18 mouse cellular contexts compared by ENCODE assay signal in genomic region chr15:99400602-99401001, GRCm38 (mm10). TPM values are rescaled to one million over a fixed set of nuclear protein-coding genes. Genes with fewer than 3 reads are reported as not detected.
DNase-seq lines count a peak whose midpoint lies in the region; ATAC-seq and TF ChIP-seq lines count a peak whose summit lies in the region.
"Had no signal": no experiment of that assay in that cellular context is flagged by ENCODE, and none has a peak within 500 bp of the region (broad histone marks: within the 10 kb centered on the region; RNA-seq: fewer than 3 reads in every experiment).

No protein-coding gene starts in this region.

- TF ChIP-seq CTCF in gastrocnemius, adult 2 months (IDR thresholded peaks at IDR 0.05), result no peak

- ATAC-seq in megakaryocyte, adult 5-6 weeks (ENCODE audit: poor library complexity, severe bottlenecking), result peak; percentile 49
- ATAC-seq: forebrain, embryonic 14.5 days; inflammation-experienced regulatory T-cells, adult 6 months had no signal

- intact Hi-C loops in gastrocnemius, adult 2 months (cut with DNase I), result no loop called here

- H3K4me3 ChIP-seq in gastrocnemius, adult 2 months, result no peak overlapping the region
- H3K4me3 ChIP-seq: embryonic facial prominence, embryonic 15.5 days; midbrain, embryonic 12.5 days had no signal

- no peak for DNase-seq in gastrocnemius, adult 2 months
- DNase-seq in gastrocnemius, adult 8-10 months (ENCODE audit: low spot score in 2 of 2), result no peak
- DNase-seq in 3134 (ENCODE audit: extremely low read depth, insufficient read length, low spot score), result peak; percentile 74
- DNase-seq in MN1 (ENCODE audit: low spot score), result peak; percentile 84
- no peak for DNase-seq in cerebellum, postnatal 10 days
- DNase-seq in adrenal gland, adult 2 months, result no peak
- no peak for DNase-seq in spleen, postnatal 4 days (ENCODE audit: low spot score in 2 of 2)
- DNase-seq: adrenal gland, postnatal 25 days; cerebellum, adult 11 months; gastrocnemius, postnatal 14 days; heart, postnatal 4 days; kidney, postnatal 10 days; layer of hippocampus, adult 9-11 months had no signal

- H3K27ac ChIP-seq in gastrocnemius, adult 2 months, result peak overlapping the region; percentile 21; the same call in 1 of the 2 replicates
- H3K27ac ChIP-seq: midbrain, embryonic 12.5 days had no signal

RNA-seq across cellular contexts. Expression of gene Tmbim6, which starts 7.9 kb away (rescaled TPM):
- total RNA-seq in gastrocnemius, adult 2 months (2021), result 100 to 1,000 TPM; 181 to 184 TPM
- 100 to 1,000 TPM; 194 to 210 (median 203) TPM for total RNA-seq in gastrocnemius, adult 8-10 months (2022)
- 410 and 456 TPM in 2 replicates for total RNA-seq in megakaryocyte, adult 5-6 weeks (2015)
- 187 and 196 TPM in 2 replicates for total RNA-seq in megakaryocyte, adult 5-6 weeks (2017)
- 100 to 1,000 TPM; 549 to 716 TPM for total RNA-seq in adrenal gland, adult 2 months (2021)
- 1,176 and 1,311 TPM in 2 replicates for polyA plus RNA-seq in adrenal gland, adult 2 months (2012; rRNA removed)

RNA-seq across cellular contexts. Expression of gene Fmnl3, which starts 30.3 kb away (rescaled TPM):
- 1 to 10 TPM; 5.5 to 7.2 TPM for total RNA-seq in gastrocnemius, adult 2 months (2021)
- total RNA-seq in gastrocnemius, adult 8-10 months (2022), result 1 to 10 TPM; 3.3 to 5.4 (median 3.9) TPM
- 7.9 and 10.1 TPM in 2 replicates for total RNA-seq in megakaryocyte, adult 5-6 weeks (2015)
- 11.4 and 16.3 TPM in 2 replicates for total RNA-seq in megakaryocyte, adult 5-6 weeks (2017)
- total RNA-seq in adrenal gland, adult 2 months (2021), result 10 to 100 TPM; 13.9 to 23.6 TPM
- polyA plus RNA-seq in adrenal gland, adult 2 months (2012; rRNA removed), result 19.7 and 22.2 TPM in 2 replicates

RNA-seq across cellular contexts. Expression of gene Nckap5l, which starts 56.9 kb away (rescaled TPM):
- 1 to 10 TPM; 2.3 to 2.7 TPM for total RNA-seq in gastrocnemius, adult 2 months (2021)
- 1 to 10 TPM; 1.5 to 2.2 (median 1.7) TPM for total RNA-seq in gastrocnemius, adult 8-10 months (2022)
- total RNA-seq in megakaryocyte, adult 5-6 weeks (2015), result 0.84 and 4.0 TPM in 2 replicates
- 0.73 TPM in 1 of 2 replicates, not detected in the other for total RNA-seq in megakaryocyte, adult 5-6 weeks (2017)
- total RNA-seq in adrenal gland, adult 2 months (2021), result 10 to 100 TPM; 16.8 to 20.4 TPM
- polyA plus RNA-seq in adrenal gland, adult 2 months (2012; rRNA removed), result 35.2 and 43.9 TPM in 2 replicates

Comparison
In these comparisons a context has a peak if more than half of its experiments do, and no peak if none do; other contexts are left out.
1. DNase-seq: peak in 3134 (single experiment) and MN1 (single experiment); none in gastrocnemius, adult 2 months (single experiment), gastrocnemius, adult 8-10 months (0 of 2), cerebellum, postnatal 10 days (0 of 2), adrenal gland, adult 2 months (single experiment) and spleen, postnatal 4 days (0 of 2).